Mouse (Mus musculus): ENCODE measurements around the gene Pla2g5. TPM values are rescaled to one million over a fixed set of nuclear protein-coding genes. Genes with fewer than 3 reads are reported as not detected.

Gene Pla2g5
- polyA plus RNA-seq, 2 experiments: not detected

- Histone ChIP-seq H3K9me3 (ENCODE audit: control insufficient read depth, low read length) (no peaks in the 10 kb centered on the region), H3K36me3 (replicated peaks; ENCODE audit: control insufficient read depth, insufficient read depth, low read depth) (no peaks in the 10 kb centered on the region), H3K9ac (replicated peaks) (no peak overlapping the region), H3K27ac (no peak overlapping the region), H3K4me1 (replicated peaks; ENCODE audit: control insufficient read depth in 2 of 2, insufficient read depth in 2 of 2, low read length in 1 of 2) (no peaks in the 10 kb centered on the region), H3K4me2 (ENCODE audit: low read depth) (no peak overlapping the region), H3K27me3 (ENCODE audit: control insufficient read depth, insufficient read depth, low read length) (no peaks in the 10 kb centered on the region), H3K4me3 (ENCODE audit: insufficient read depth in 1 of 2, low read depth in 2 of 2, low read length in 2 of 2) (no peak overlapping the region)
- no peak for TF ChIP-seq EP300 (IDR thresholded peaks at IDR 0.05; ENCODE audit: low read depth)
- TF ChIP-seq CTCF (IDR thresholded peaks at IDR 0.05; ENCODE audit: low read depth): no peak
- ATAC-seq (ENCODE audit: insufficient read depth): no peak
- DNase-seq (ENCODE audit: low read depth in 3 of 3, low spot score in 3 of 3): no peak
- WGBS (ENCODE audit: insufficient replicate concordance): 60% methylated on average over 8 of the region's 8 CpGs
These were observed 26.4 kb upstream of the Pla2g5 start for GRCm38 (mm10) chr4:138889635-138890034.

- ATAC-seq (ENCODE audit: insufficient read depth) (no peak), DNase-seq (ENCODE audit: low read depth in 3 of 3, low spot score in 3 of 3) (no peak)
- 55% methylated on average over 7 of the region's 7 CpGs for WGBS (ENCODE audit: insufficient replicate concordance)
- Histone ChIP-seq H3K4me3 (ENCODE audit: insufficient read depth in 1 of 2, low read depth in 2 of 2, low read length in 2 of 2) (no peak overlapping the region), H3K9ac (replicated peaks) (no peak overlapping the region), H3K27me3 (ENCODE audit: control insufficient read depth, insufficient read depth, low read length) (no peaks in the 10 kb centered on the region), H3K27ac (no peak overlapping the region), H3K36me3 (replicated peaks; ENCODE audit: control insufficient read depth, insufficient read depth, low read depth) (no peaks in the 10 kb centered on the region), H3K4me2 (ENCODE audit: low read depth) (no peak overlapping the region), H3K4me1 (replicated peaks; ENCODE audit: control insufficient read depth in 2 of 2, insufficient read depth in 2 of 2, low read length in 1 of 2) (no peaks in the 10 kb centered on the region), H3K9me3 (ENCODE audit: control insufficient read depth, low read length) (no peaks in the 10 kb centered on the region)
- no peak for TF ChIP-seq CTCF (IDR thresholded peaks at IDR 0.05; ENCODE audit: low read depth)
- no peak for TF ChIP-seq EP300 (IDR thresholded peaks at IDR 0.05; ENCODE audit: low read depth)
These were observed 25.9 kb upstream of the Pla2g5 start for GRCm38 (mm10) chr4:138889165-138889564.

- no peak overlapping the region for H3K27ac ChIP-seq
- no peak overlapping the region for H3K4me3 ChIP-seq (ENCODE audit: insufficient read depth in 1 of 2, low read depth in 2 of 2, low read length in 2 of 2)
- ATAC-seq (ENCODE audit: insufficient read depth): no peak
- TF ChIP-seq CTCF (IDR thresholded peaks at IDR 0.05; ENCODE audit: low read depth): peak; percentile 87
- TF ChIP-seq EP300 (IDR thresholded peaks at IDR 0.05; ENCODE audit: low read depth): no peak
- H3K9me3 ChIP-seq (ENCODE audit: control insufficient read depth, low read length): no peaks in the 10 kb centered on the region
- no peak overlapping the region for H3K4me2 ChIP-seq (ENCODE audit: low read depth)
- no peak overlapping the region for H3K9ac ChIP-seq (replicated peaks)
- no peaks in the 10 kb centered on the region for H3K36me3 ChIP-seq (replicated peaks; ENCODE audit: control insufficient read depth, insufficient read depth, low read depth)
- no peaks in the 10 kb centered on the region; the same call in 1 of the 2 replicates for H3K27me3 ChIP-seq (ENCODE audit: control insufficient read depth, insufficient read depth, low read length)
- H3K4me1 ChIP-seq (replicated peaks; ENCODE audit: control insufficient read depth in 2 of 2, insufficient read depth in 2 of 2, low read length in 1 of 2): no peaks in the 10 kb centered on the region
- 3% methylated on average over 6 of the region's 6 CpGs for WGBS (ENCODE audit: insufficient replicate concordance)
- peak; percentile 40 to 51 (median 47) for DNase-seq (ENCODE audit: low read depth in 3 of 3, low spot score in 3 of 3)
These were observed 21.0 kb upstream of the Pla2g5 start for GRCm38 (mm10) chr4:138884261-138884660.

GRCm38 (mm10) chr4:138882179-138882578 is 18.9 kb upstream of the Pla2g5 start:
- 11% methylated on average over 16 of the region's 16 CpGs for WGBS (ENCODE audit: insufficient replicate concordance)
- DNase-seq (ENCODE audit: low read depth in 3 of 3, low spot score in 3 of 3) (no peak), ATAC-seq (ENCODE audit: insufficient read depth) (no peak)
- H3K27me3 ChIP-seq (ENCODE audit: control insufficient read depth, insufficient read depth, low read length): no peaks in the 10 kb centered on the region; the same call in 1 of the 2 replicates
- H3K9ac ChIP-seq (replicated peaks): no peak overlapping the region
- no peak overlapping the region for H3K27ac ChIP-seq
- TF ChIP-seq EP300 (IDR thresholded peaks at IDR 0.05; ENCODE audit: low read depth) (no peak), CTCF (IDR thresholded peaks at IDR 0.05; ENCODE audit: low read depth) (no peak)
- H3K9me3 ChIP-seq (ENCODE audit: control insufficient read depth, low read length): no peaks in the 10 kb centered on the region
- no peak overlapping the region for H3K4me2 ChIP-seq (ENCODE audit: low read depth)
- H3K4me1 ChIP-seq (replicated peaks; ENCODE audit: control insufficient read depth in 2 of 2, insufficient read depth in 2 of 2, low read length in 1 of 2): no peaks in the 10 kb centered on the region
- no peaks in the 10 kb centered on the region for H3K36me3 ChIP-seq (replicated peaks; ENCODE audit: control insufficient read depth, insufficient read depth, low read depth)
- no peak overlapping the region for H3K4me3 ChIP-seq (ENCODE audit: insufficient read depth in 1 of 2, low read depth in 2 of 2, low read length in 2 of 2)

- DNase-seq (ENCODE audit: low read depth in 3 of 3, low spot score in 3 of 3): no peak
- no peaks in the 10 kb centered on the region for H3K4me1 ChIP-seq (replicated peaks; ENCODE audit: control insufficient read depth in 2 of 2, insufficient read depth in 2 of 2, low read length in 1 of 2)
- WGBS (ENCODE audit: insufficient replicate concordance): 64% methylated on average over 7 of the region's 7 CpGs
These were observed 17.7 kb upstream of the Pla2g5 start for GRCm38 (mm10) chr4:138880811-138881584.

More at GRCm38 (mm10) chr4:138880811-138881584, 17.7 kb upstream of the Pla2g5 start:
- Histone ChIP-seq H3K27ac (no peak overlapping the region), H3K4me2 (ENCODE audit: low read depth) (no peak overlapping the region), H3K9ac (replicated peaks) (no peak overlapping the region), H3K36me3 (replicated peaks; ENCODE audit: control insufficient read depth, insufficient read depth, low read depth) (no peaks in the 10 kb centered on the region), H3K27me3 (ENCODE audit: control insufficient read depth, insufficient read depth, low read length) (no peaks in the 10 kb centered on the region; the same call in 1 of the 2 replicates), H3K4me3 (ENCODE audit: insufficient read depth in 1 of 2, low read depth in 2 of 2, low read length in 2 of 2) (no peak overlapping the region), H3K9me3 (ENCODE audit: control insufficient read depth, low read length) (no peaks in the 10 kb centered on the region)
- TF ChIP-seq EP300 (IDR thresholded peaks at IDR 0.05; ENCODE audit: low read depth) (no peak), CTCF (IDR thresholded peaks at IDR 0.05; ENCODE audit: low read depth) (no peak)
- ATAC-seq (ENCODE audit: insufficient read depth): no peak

All from liver, embryonic 14.5 days (tissue).